In genomic region chr5:103694094-103694493, GRCm38 (mm10) we compare ENCODE assay signal across 13 mouse cellular contexts. TPM values are rescaled to one million over a fixed set of nuclear protein-coding genes. Genes with fewer than 3 reads are reported as not detected.
DNase-seq lines count a peak whose midpoint lies in the region; ATAC-seq and TF ChIP-seq lines count a peak whose summit lies in the region.
"Had no signal": no experiment of that assay in that cellular context is flagged by ENCODE, and none has a peak within 500 bp of the region (broad histone marks: within the 10 kb centered on the region; RNA-seq: fewer than 3 reads in every experiment).

No protein-coding gene starts in this region.

- H3K4me1 ChIP-seq in kidney, embryonic 15.5 days, result peaks cover 25% of the 10 kb centered on the region
- H3K4me1 ChIP-seq in neural tube, embryonic 12.5 days, result peaks cover 20% of the 10 kb centered on the region
- peaks cover 15% of the 10 kb centered on the region for H3K4me1 ChIP-seq in limb, embryonic 15.5 days
- H3K4me1 ChIP-seq in stomach, postnatal 0 days (replicated peaks; ENCODE audit: control insufficient read depth, insufficient read depth), result 0 out of 2 replicates have a peak, but pooled peaks cover 3% of the 10 kb centered on the region

- ATAC-seq in kidney, embryonic 15.5 days (replicated peaks; ENCODE audit: low FRiP score), result no peak
- no peak for ATAC-seq in neural tube, embryonic 12.5 days (ENCODE audit: low FRiP score, low read depth)
- ATAC-seq in limb, embryonic 15.5 days (ENCODE audit: insufficient number of reproducible peaks, low FRiP score, low TSS enrichment, low read depth), result no peak
- ATAC-seq in stomach, postnatal 0 days (ENCODE audit: low FRiP score, low TSS enrichment), result no peak

- TF ChIP-seq EP300 in stomach, postnatal 0 days (optimal IDR thresholded peaks at IDR 0.05), result no peak

- H3K4me2 ChIP-seq in kidney, embryonic 15.5 days, result peak overlapping the region; percentile 100
- H3K4me2 ChIP-seq in neural tube, embryonic 12.5 days (replicated peaks), result peak overlapping the region; percentile 98; the same call in 1 of the 2 replicates
- 0 out of 2 replicates have a peak overlapping the region, but pooled peaks have one; percentile 100 for H3K4me2 ChIP-seq in limb, embryonic 15.5 days
- H3K4me2 ChIP-seq in stomach, postnatal 0 days (replicated peaks; ENCODE audit: low read depth), result peak overlapping the region; percentile 100; the same call in 1 of the 2 replicates

- peak overlapping the region; percentile 62 for H3K4me3 ChIP-seq in kidney, embryonic 15.5 days (replicated peaks)
- no peak overlapping the region for H3K4me3 ChIP-seq in neural tube, embryonic 12.5 days
- H3K4me3 ChIP-seq in limb, embryonic 15.5 days, result no peak overlapping the region
- H3K4me3 ChIP-seq in stomach, postnatal 0 days (ENCODE audit: low read depth, low read length), result peak overlapping the region; percentile 79

- no peak overlapping the region for H3K9ac ChIP-seq in kidney, embryonic 15.5 days
- no peak overlapping the region for H3K9ac ChIP-seq in neural tube, embryonic 12.5 days
- H3K9ac ChIP-seq in limb, embryonic 15.5 days, result no peak overlapping the region
- H3K9ac ChIP-seq in stomach, postnatal 0 days (ENCODE audit: low read length), result no peak overlapping the region
- H3K9ac ChIP-seq: hindbrain, embryonic 13.5 days had no signal

- no peak overlapping the region for H3K27ac ChIP-seq in kidney, embryonic 15.5 days
- no peak overlapping the region for H3K27ac ChIP-seq in neural tube, embryonic 12.5 days
- no peak overlapping the region for H3K27ac ChIP-seq in limb, embryonic 15.5 days
- H3K27ac ChIP-seq in stomach, postnatal 0 days (replicated peaks), result no peak overlapping the region
- H3K27ac ChIP-seq: hindbrain, embryonic 13.5 days had no signal

- H3K9me3 ChIP-seq in kidney, embryonic 15.5 days (replicated peaks), result no peaks in the 10 kb centered on the region
- no peaks in the 10 kb centered on the region for H3K9me3 ChIP-seq in neural tube, embryonic 12.5 days
- H3K9me3 ChIP-seq in limb, embryonic 15.5 days, result no peaks in the 10 kb centered on the region
- no peaks in the 10 kb centered on the region for H3K9me3 ChIP-seq in stomach, postnatal 0 days (ENCODE audit: control insufficient read depth, low read length)
- H3K9me3 ChIP-seq: hindbrain, embryonic 13.5 days had no signal

- WGBS in kidney, embryonic 15.5 days, result 48% methylated on average over 6 of the region's 6 CpGs
- 48% methylated on average over 6 of the region's 6 CpGs for WGBS in neural tube, embryonic 12.5 days
- WGBS in limb, embryonic 15.5 days, result 54% methylated on average over 6 of the region's 6 CpGs
- WGBS in stomach, postnatal 0 days, result 67% methylated on average over 6 of the region's 6 CpGs

- DNase-seq in kidney, adult 18-20 months, result no peak
- no peak for DNase-seq in neural tube, embryonic 10.5 days (ENCODE audit: extremely low spot score, low spot score)
- DNase-seq in stomach, postnatal 0 days (ENCODE audit: low spot score), result no peak
- no peak for DNase-seq in right cerebral cortex, adult 18-20 months
- DNase-seq in right cerebral cortex, postnatal 14 days, result no peak
- DNase-seq: layer of hippocampus, adult 9-11 months; spleen, adult 18-20 months; thymus, adult 2 months had no signal

- peaks cover 26% of the 10 kb centered on the region for H3K27me3 ChIP-seq in kidney, embryonic 15.5 days
- H3K27me3 ChIP-seq in neural tube, embryonic 12.5 days (replicated peaks), result peaks cover 25% of the 10 kb centered on the region
- H3K27me3 ChIP-seq in limb, embryonic 15.5 days, result peaks cover 26% of the 10 kb centered on the region
- H3K27me3 ChIP-seq in stomach, postnatal 0 days (ENCODE audit: control insufficient read depth, insufficient read depth, low read length), result no peaks in the 10 kb centered on the region

- no peak for TF ChIP-seq CTCF in stomach, postnatal 0 days (IDR thresholded peaks at IDR 0.05; ENCODE audit: low read depth)

- no peaks in the 10 kb centered on the region for H3K36me3 ChIP-seq in kidney, embryonic 15.5 days
- H3K36me3 ChIP-seq in neural tube, embryonic 12.5 days, result no peaks in the 10 kb centered on the region
- H3K36me3 ChIP-seq in limb, embryonic 15.5 days, result no peaks in the 10 kb centered on the region
- no peaks in the 10 kb centered on the region for H3K36me3 ChIP-seq in stomach, postnatal 0 days (ENCODE audit: control insufficient read depth, insufficient read depth, low read length)
- H3K36me3 ChIP-seq: hindbrain, embryonic 13.5 days had no signal

RNA-seq across cellular contexts. Expression of gene Aff1, which starts 1.9 kb away (rescaled TPM):
- 12.2 and 12.3 TPM in 2 replicates for polyA plus RNA-seq in kidney, embryonic 15.5 days (2015; fragmentation: Nextera tagmentation; extraction: Ambion mirVana)
- 4.5 and 4.6 TPM in 2 replicates for polyA plus RNA-seq in neural tube, embryonic 12.5 days (2016; fragmentation: Nextera tagmentation; extraction: Ambion mirVana)
- polyA plus RNA-seq in limb, embryonic 15.5 days (2015; fragmentation: Nextera tagmentation; extraction: Ambion mirVana), result 5.1 and 5.6 TPM in 2 replicates
- polyA plus RNA-seq in stomach, postnatal 0 days (2015; fragmentation: Nextera tagmentation; extraction: Ambion mirVana), result 4.3 and 4.9 TPM in 2 replicates

RNA-seq across cellular contexts. Expression of gene 1700016H13Rik, which starts 38.3 kb away (rescaled TPM):
- 0.22 TPM in 1 of 2 replicates, not detected in the other for polyA plus RNA-seq in kidney, embryonic 15.5 days (2015; fragmentation: Nextera tagmentation; extraction: Ambion mirVana)
- 0.18 and 0.22 TPM in 2 replicates for polyA plus RNA-seq in neural tube, embryonic 12.5 days (2016; fragmentation: Nextera tagmentation; extraction: Ambion mirVana)
- 0.24 and 0.26 TPM in 2 replicates for polyA plus RNA-seq in limb, embryonic 15.5 days (2015; fragmentation: Nextera tagmentation; extraction: Ambion mirVana)
- polyA plus RNA-seq in stomach, postnatal 0 days (2015; fragmentation: Nextera tagmentation; extraction: Ambion mirVana), result 0.34 and 0.35 TPM in 2 replicates
- polyA plus RNA-seq: adrenal gland, adult 2 months had no signal

Comparison
In these comparisons a context has a peak if more than half of its experiments do, and no peak if none do; other contexts are left out.
1. H3K4me3 ChIP-seq: peak in kidney, embryonic 15.5 days (single experiment) and stomach, postnatal 0 days (single experiment); none in neural tube, embryonic 12.5 days (single experiment) and limb, embryonic 15.5 days (single experiment).
2. Peak in every context shown above with its lines, with median percentiles within 50 percentile points of each other: H3K4me2 ChIP-seq.